11 mouse cellular contexts compared by ENCODE assay signal in the genomic region with DNA sequence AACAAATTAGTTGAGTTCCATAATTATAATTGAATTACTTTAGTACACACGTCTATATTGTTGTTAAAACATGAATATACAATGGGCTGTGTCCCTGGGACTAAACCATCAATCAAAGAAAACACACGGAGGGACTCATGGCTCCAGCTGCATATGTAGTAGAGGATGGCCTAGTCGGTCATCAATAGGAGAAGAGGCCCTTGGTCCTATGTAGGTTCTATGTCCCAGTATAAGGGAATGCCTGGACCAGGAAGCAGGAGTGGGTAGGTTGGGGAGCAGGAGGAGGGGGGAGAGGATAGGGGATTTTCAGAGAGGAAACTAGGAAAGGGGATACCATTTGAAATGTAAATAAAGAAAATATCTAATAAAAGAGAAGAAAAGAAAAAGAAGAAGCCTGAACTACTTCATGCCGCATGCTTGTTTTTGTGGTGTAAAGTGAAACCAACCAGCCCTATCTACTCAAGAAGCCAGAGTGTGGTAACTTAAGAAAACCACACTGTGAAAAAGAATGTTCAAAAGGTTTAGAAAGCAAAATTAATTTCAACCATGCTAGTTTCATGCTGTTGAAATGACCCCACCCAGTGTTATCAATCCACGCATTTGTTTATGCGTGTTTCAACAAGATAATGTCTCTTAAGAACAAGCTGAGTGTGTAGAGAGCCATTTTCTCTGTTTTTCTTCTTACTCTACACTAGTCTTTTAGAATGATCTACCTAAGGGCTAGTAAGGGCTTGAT.
DNase-seq lines count a peak whose midpoint lies in the region; ATAC-seq and TF ChIP-seq lines count a peak whose summit lies in the region.
"Had no signal": no experiment of that assay in that cellular context is flagged by ENCODE, and none has a peak within 500 bp of the region (broad histone marks: within the 10 kb centered on the region; RNA-seq: fewer than 3 reads in every experiment).

No protein-coding gene starts in this region.

- peak overlapping the region; percentile 66 for H3K9ac ChIP-seq in CH12.LX (ENCODE audit: insufficient read depth, low read depth)
- no peak overlapping the region for H3K9ac ChIP-seq in heart, embryonic 11.5 days (ENCODE audit: low read depth, low read length)
- no peak overlapping the region for H3K9ac ChIP-seq in midbrain, embryonic 13.5 days (replicated peaks)
- H3K9ac ChIP-seq: heart, embryonic 12.5 days; hindbrain, embryonic 14.5 days; limb, embryonic 12.5 days had no signal

- in situ Hi-C loops in CH12.LX (cut with MboI; ENCODE audit: low pct_ligation_motif_present, low pct_unique_long_range_greater_than_20kb, low sequenced_read_pairs), result no loop called here

- H3K4me2 ChIP-seq in CH12.LX (ENCODE audit: insufficient read depth, low read depth, poor library complexity, severe bottlenecking), result peak overlapping the region; percentile 84
- H3K4me2 ChIP-seq in heart, embryonic 11.5 days, result no peak overlapping the region
- H3K4me2 ChIP-seq in midbrain, embryonic 13.5 days (replicated peaks), result no peak overlapping the region
- H3K4me2 ChIP-seq: heart, embryonic 12.5 days; hindbrain, embryonic 14.5 days; limb, embryonic 12.5 days had no signal

- dilution Hi-C loops in CH12.LX (cut with MboI; ENCODE audit: extremely low pct_ligation_motif_present, extremely low pct_unique_long_range_greater_than_20kb, low sequenced_read_pairs), result no loop called here

- peaks cover 2 to 15% of the 10 kb centered on the region in 2 experiments; a peak in 3 of 4 replicates for H3K4me1 ChIP-seq in CH12.LX (ENCODE audit: control insufficient read depth in 1 of 2, insufficient read depth in 2 of 2)
- peaks cover 11% of the 10 kb centered on the region; the same call in 1 of the 2 replicates for H3K4me1 ChIP-seq in megakaryocyte, embryonic 14.5 days
- H3K4me1 ChIP-seq in heart, embryonic 11.5 days (ENCODE audit: control insufficient read depth, insufficient read depth, low read length), result no peaks in the 10 kb centered on the region
- H3K4me1 ChIP-seq in midbrain, embryonic 13.5 days (replicated peaks), result no peaks in the 10 kb centered on the region
- H3K4me1 ChIP-seq: heart, embryonic 12.5 days; limb, embryonic 12.5 days had no signal

- WGBS in heart, embryonic 11.5 days (ENCODE audit: insufficient replicate concordance), result 83% methylated on average over 6 of the region's 6 CpGs
- 88% methylated on average over 6 of the region's 6 CpGs for WGBS in midbrain, embryonic 13.5 days

- H3K27me3 ChIP-seq in CH12.LX (replicated peaks), result no peaks in the 10 kb centered on the region
- no peaks in the 10 kb centered on the region for H3K27me3 ChIP-seq in megakaryocyte, embryonic 14.5 days (replicated peaks)
- no peaks in the 10 kb centered on the region for H3K27me3 ChIP-seq in heart, embryonic 11.5 days (ENCODE audit: control insufficient read depth, insufficient read depth, low read length)
- H3K27me3 ChIP-seq in midbrain, embryonic 13.5 days, result no peaks in the 10 kb centered on the region
- H3K27me3 ChIP-seq: heart, embryonic 12.5 days; limb, embryonic 12.5 days had no signal

- no peaks in the 10 kb centered on the region for H3K36me3 ChIP-seq in CH12.LX (replicated peaks in 1 of 2; ENCODE audit: control insufficient read depth in 1 of 2, insufficient read depth in 1 of 2, low read length in 1 of 2)
- H3K36me3 ChIP-seq in megakaryocyte, embryonic 14.5 days (replicated peaks; ENCODE audit: low read length), result no peaks in the 10 kb centered on the region
- H3K36me3 ChIP-seq in heart, embryonic 11.5 days (ENCODE audit: control insufficient read depth, insufficient read depth, low read length), result no peaks in the 10 kb centered on the region
- no peaks in the 10 kb centered on the region for H3K36me3 ChIP-seq in midbrain, embryonic 13.5 days
- H3K36me3 ChIP-seq: heart, embryonic 12.5 days; limb, embryonic 12.5 days had no signal

- TF ChIP-seq POLR2A in CH12.LX (IDR thresholded peaks at IDR 0.05; ENCODE audit: low read depth, low read length), result no peak

- peaks cover 8% of the 10 kb centered on the region for H3K79me2 ChIP-seq in CH12.LX (replicated peaks; ENCODE audit: control insufficient read depth, extremely low read depth, insufficient read depth, poor library complexity, severe bottlenecking)

- no peak for TF ChIP-seq CTCF in CH12.LX (conservative IDR thresholded peaks at IDR 0.05 in 1 of 2, IDR thresholded peaks at IDR 0.05 in 1 of 2; ENCODE audit: low read depth in 2 of 2, low read length in 2 of 2)

- peak; percentile 27 to 30 for DNase-seq in B cell, adult 2 months
- DNase-seq in CH12.LX (ENCODE audit: extremely low read depth), result no peak
- DNase-seq in urinary bladder, postnatal 14 days (ENCODE audit: low spot score), result no peak
- DNase-seq: lung, postnatal 36 days had no signal

- no peaks in the 10 kb centered on the region for H3K9me3 ChIP-seq in CH12.LX (replicated peaks; ENCODE audit: low read length)
- H3K9me3 ChIP-seq in megakaryocyte, embryonic 14.5 days, result no peaks in the 10 kb centered on the region
- no peaks in the 10 kb centered on the region for H3K9me3 ChIP-seq in heart, embryonic 11.5 days (replicated peaks; ENCODE audit: control insufficient read depth, low read length)
- H3K9me3 ChIP-seq in midbrain, embryonic 13.5 days, result no peaks in the 10 kb centered on the region
- H3K9me3 ChIP-seq: heart, embryonic 12.5 days; limb, embryonic 12.5 days had no signal

- no peak overlapping the region for H3K27ac ChIP-seq in CH12.LX (ENCODE audit: insufficient read depth, low read depth)
- no peak overlapping the region for H3K27ac ChIP-seq in heart, embryonic 11.5 days (ENCODE audit: low read depth, low read length)
- no peak overlapping the region for H3K27ac ChIP-seq in midbrain, embryonic 13.5 days
- H3K27ac ChIP-seq: hindbrain, embryonic 14.5 days; limb, embryonic 12.5 days had no signal

- no peak for TF ChIP-seq RAD21 in CH12.LX (IDR thresholded peaks at IDR 0.05; ENCODE audit: low read depth, low read length)

- peak; percentile 97 for ATAC-seq in erythroid progenitor cell, adult 5-6 weeks (replicated peaks; ENCODE audit: low FRiP score, poor library complexity, severe bottlenecking)
- ATAC-seq in heart, embryonic 11.5 days (replicated peaks; ENCODE audit: insufficient number of reproducible peaks, low FRiP score, low TSS enrichment), result no peak
- ATAC-seq in midbrain, embryonic 13.5 days, result no peak

- no peak overlapping the region for H3K4me3 ChIP-seq in CH12.LX (replicated peaks in 1 of 3; ENCODE audit: low read depth in 2 of 3, low read length in 2 of 3, poor library complexity in 1 of 3)
- peak overlapping the region; percentile 71 for H3K4me3 ChIP-seq in megakaryocyte, embryonic 14.5 days (replicated peaks)
- no peak overlapping the region for H3K4me3 ChIP-seq in heart, embryonic 11.5 days (ENCODE audit: low read depth, low read length)
- no peak overlapping the region for H3K4me3 ChIP-seq in midbrain, embryonic 13.5 days (replicated peaks)
- H3K4me3 ChIP-seq: heart, embryonic 12.5 days; limb, embryonic 12.5 days had no signal

- TF ChIP-seq EP300 in CH12.LX (IDR thresholded peaks at IDR 0.05; ENCODE audit: low read length), result no peak

TF ChIP-seq in CH12.LX, 34 proteins besides CTCF, POLR2A, EP300 and RAD21:
- TF ChIP-seq SMC3 (IDR thresholded peaks at IDR 0.05; ENCODE audit: low read depth, low read length) (no peak), MXI1 (IDR thresholded peaks at IDR 0.05; ENCODE audit: low read depth, low read length) (no peak), KAT2A (IDR thresholded peaks at IDR 0.05; ENCODE audit: insufficient replicate concordance, low read length) (no peak), MAX (IDR thresholded peaks at IDR 0.05; ENCODE audit: low read length) (no peak), GABPA (IDR thresholded peaks at IDR 0.05; ENCODE audit: insufficient replicate concordance, low read depth, low read length) (no peak), CHD1 (IDR thresholded peaks at IDR 0.05; ENCODE audit: low read depth, low read length) (0 out of 2 replicates have a peak, but pooled peaks have one; percentile 37), PAX5 (IDR thresholded peaks at IDR 0.05; ENCODE audit: low read length) (no peak), IRF4 (IDR thresholded peaks at IDR 0.05; ENCODE audit: low read depth, low read length) (0 out of 2 replicates have a peak, but pooled peaks have one; percentile 7), MEF2A (IDR thresholded peaks at IDR 0.05; ENCODE audit: borderline replicate concordance, low read depth, low read length) (no peak), ZC3H11A (IDR thresholded peaks at IDR 0.05; ENCODE audit: low read depth, low read length) (no peak), JUND (conservative IDR thresholded peaks at IDR 0.05; ENCODE audit: low read depth, low read length) (no peak)

Comparison
In these comparisons a context has a peak if more than half of its experiments do, and no peak if none do; other contexts are left out.
1. DNase-seq: peak in B cell, adult 2 months (2 of 2); none in CH12.LX (single experiment) and urinary bladder, postnatal 14 days (single experiment).